Mouse (Mus musculus): ENCODE measurements around the gene AC124108.1. TPM values are rescaled to one million over a fixed set of nuclear protein-coding genes. Genes with fewer than 3 reads are reported as not detected.
A peak's percentile ranks its signal among the peaks of the same experiment; 100 is the strongest.

Gene AC124108.1
- total RNA-seq, 2 experiments from 2014 or later: 1.7 TPM

- peak; percentile 62 to 71 for DNase-seq (ENCODE audit: low spot score in 2 of 2)
These were observed 9.6 kb downstream of the AC124108.1 start for GRCm38 (mm10) chr1:132200562-132201510.

- DNase-seq (ENCODE audit: low spot score in 2 of 2): no peak
These were observed 10.2 kb downstream of the AC124108.1 start for GRCm38 (mm10) chr1:132201511-132201860.

- no peak for DNase-seq (ENCODE audit: low spot score in 2 of 2)
These were observed 10.7 kb downstream of the AC124108.1 start for GRCm38 (mm10) chr1:132201936-132202335.

- no peak for DNase-seq (ENCODE audit: low spot score in 2 of 2)
These were observed 11.5 kb downstream of the AC124108.1 start for GRCm38 (mm10) chr1:132202771-132203170.

GRCm38 (mm10) chr1:132205958-132206357, 14.7 kb downstream of the AC124108.1 start:
- no peak for DNase-seq (ENCODE audit: low spot score in 2 of 2)

GRCm38 (mm10) chr1:132206828-132207227, 15.6 kb downstream of the AC124108.1 start:
- DNase-seq (ENCODE audit: low spot score in 2 of 2): no peak

- DNase-seq (ENCODE audit: low spot score in 2 of 2): peak; percentile 44 to 54
These were observed 16.9 kb downstream of the AC124108.1 start for GRCm38 (mm10) chr1:132208154-132208553.

GRCm38 (mm10) chr1:132209400-132209799, 18.1 kb downstream of the AC124108.1 start:
- no peak for DNase-seq (ENCODE audit: low spot score in 2 of 2)

GRCm38 (mm10) chr1:132210922-132211321, 19.7 kb downstream of the AC124108.1 start:
- DNase-seq (ENCODE audit: low spot score in 2 of 2): no peak

- no peak for DNase-seq (ENCODE audit: low spot score in 2 of 2)
These were observed 20.4 kb downstream of the AC124108.1 start for GRCm38 (mm10) chr1:132211672-132212071.

- DNase-seq (ENCODE audit: low spot score in 2 of 2): peak; percentile 84 to 87
These were observed 21.0 kb downstream of the AC124108.1 start for GRCm38 (mm10) chr1:132212218-132212617.

- DNase-seq (ENCODE audit: low spot score in 2 of 2): no peak
These were observed 21.8 kb downstream of the AC124108.1 start for GRCm38 (mm10) chr1:132213076-132213475.

GRCm38 (mm10) chr1:132216276-132216675, 25.0 kb downstream of the AC124108.1 start:
- no peak for DNase-seq (ENCODE audit: low spot score in 2 of 2)

- no peak for DNase-seq (ENCODE audit: low spot score in 2 of 2)
These were observed 30.4 kb downstream of the AC124108.1 start for GRCm38 (mm10) chr1:132221627-132222026.

- DNase-seq (ENCODE audit: low spot score in 2 of 2): no peak
These were observed 30.9 kb downstream of the AC124108.1 start for GRCm38 (mm10) chr1:132222166-132222565.

GRCm38 (mm10) chr1:132226297-132227080, 35.2 kb downstream of the AC124108.1 start:
- no peak for DNase-seq (ENCODE audit: low spot score in 2 of 2)

- no peak for DNase-seq (ENCODE audit: low spot score in 2 of 2)
These were observed 38.4 kb downstream of the AC124108.1 start, which contains the start of gene Gm10188 for GRCm38 (mm10) chr1:132229667-132230066. Gene Gm10188, minus strand, starts transcription at chr1:132229767.

GRCm38 (mm10) chr1:132231470-132232274, 40.4 kb downstream of the AC124108.1 start:
- no peak for DNase-seq (ENCODE audit: low spot score in 2 of 2)

GRCm38 (mm10) chr1:132233566-132233965, 42.3 kb downstream of the AC124108.1 start:
- no peak for DNase-seq (ENCODE audit: low spot score in 2 of 2)

GRCm38 (mm10) chr1:132234757-132235273, 43.6 kb downstream of the AC124108.1 start:
- no peak for DNase-seq (ENCODE audit: low spot score in 2 of 2)

Measured in layer of hippocampus, postnatal 10 days (tissue).